Comparison of ENCODE assay signal across 8 mouse cellular contexts in genomic region chr3:94837183-94837890, GRCm38 (mm10). TPM values are rescaled to one million over a fixed set of nuclear protein-coding genes. Genes with fewer than 3 reads are reported as not detected.
DNase-seq lines count a peak whose midpoint lies in the region; ATAC-seq lines count a peak whose summit lies in the region.

Gene Pogz (plus strand): TSS chr3:94837567.

- no peaks in the 10 kb centered on the region; the same call in 1 of the 2 replicates for H3K27me3 ChIP-seq in hindbrain, embryonic 12.5 days

- ATAC-seq in hindbrain, embryonic 12.5 days (ENCODE audit: low FRiP score): peak; percentile 93

- H3K4me1 ChIP-seq in hindbrain, embryonic 12.5 days: peaks cover 18% of the 10 kb centered on the region

- no peaks in the 10 kb centered on the region for H3K36me3 ChIP-seq in hindbrain, embryonic 12.5 days

- peak within 1 kb of the TSS; percentile 71 for H3K4me2 ChIP-seq in hindbrain, embryonic 12.5 days (replicated peaks)

- peak within 1 kb of the TSS; percentile 68 for H3K9ac ChIP-seq in hindbrain, embryonic 12.5 days

- under 1% methylated on average over 38 of the region's 57 CpGs for WGBS in hindbrain, embryonic 12.5 days

- peak within 1 kb of the TSS; percentile 69 for H3K4me3 ChIP-seq in hindbrain, embryonic 12.5 days

- peak within 1 kb of the TSS; percentile 98 for H3K27ac ChIP-seq in hindbrain, embryonic 12.5 days

- DNase-seq in NIH3T3 (ENCODE audit: low read depth): peak; percentile 99
- peak; percentile 98 for DNase-seq in cerebellum, postnatal 10 days
- DNase-seq in frontal cortex, postnatal 10 days (ENCODE audit: low spot score in 2 of 2): peak; percentile 94
- DNase-seq in layer of hippocampus, postnatal 14 days (ENCODE audit: low spot score in 2 of 2): peak; percentile 91 to 98
- peak; percentile 97 for DNase-seq in lung, postnatal 14 days
- peak; percentile 95 for DNase-seq in retina, adult 2 months (ENCODE audit: low read depth, low spot score)
- DNase-seq in thymus, postnatal 36 days: peak; percentile 92 to 94

- no peaks in the 10 kb centered on the region for H3K9me3 ChIP-seq in hindbrain, embryonic 12.5 days (replicated peaks)

RNA-seq across cellular contexts. Expression of gene Pogz, which starts in this region (rescaled TPM):
- 23.0 and 24.1 TPM in 2 replicates for polyA plus RNA-seq in hindbrain, embryonic 12.5 days (2016; fragmentation: Nextera tagmentation; extraction: Ambion mirVana)
- total RNA-seq in layer of hippocampus, postnatal 14 days (2021): 10 to 100 TPM; 52.0 to 53.3 TPM

Comparison
In these comparisons a context has a peak if more than half of its experiments do, and no peak if none do; other contexts are left out.
1. Peak in every context shown above with its lines: DNase-seq, ATAC-seq, H3K4me3 ChIP-seq and H3K27ac ChIP-seq.